Mouse (Mus musculus): ENCODE measurements at regions not wholly inside any gene's neighbourhood (a gene's known extent, or its start where the extent isn't known, plus 50 kb on each side); places are given as distances from the start of the nearest gene placed in this dataset.

- 73% methylated on average over 10 of the region's 10 CpGs for WGBS
- Histone ChIP-seq H3K4me1 (no peaks in the 10 kb centered on the region), H3K4me2 (no peak overlapping the region), H3K4me3 (no peak overlapping the region), H3K9ac (no peak overlapping the region), H3K9me3 (no peaks in the 10 kb centered on the region), H3K36me3 (no peaks in the 10 kb centered on the region), H3K27me3 (no peaks in the 10 kb centered on the region), H3K27ac (no peak overlapping the region)
- ATAC-seq (ENCODE audit: borderline replicate concordance, extremely low read depth, low FRiP score, low TSS enrichment) = no peak
Measured at GRCm38 (mm10) chr10:111111020-111111419, 53.5 kb upstream of the Osbpl8 start.

GRCm38 (mm10) chr10:111108658-111109633 is 55.6 kb upstream of the Osbpl8 start:
- Histone ChIP-seq H3K4me2 (peak overlapping the region; percentile 27; the same call in 1 of the 2 replicates), H3K4me3 (0 out of 2 replicates have a peak overlapping the region, but pooled peaks have one; percentile 18), H3K27ac (no peak overlapping the region), H3K9ac (no peak overlapping the region), H3K27me3 (no peaks in the 10 kb centered on the region), H3K4me1 (no peaks in the 10 kb centered on the region), H3K9me3 (no peaks in the 10 kb centered on the region), H3K36me3 (no peaks in the 10 kb centered on the region)
- ATAC-seq (ENCODE audit: borderline replicate concordance, extremely low read depth, low FRiP score, low TSS enrichment) = no peak
- 41% methylated on average over 24 of the region's 24 CpGs for WGBS

GRCm38 (mm10) chr10:111107852-111108251 is 56.7 kb upstream of the Osbpl8 start:
- Histone ChIP-seq H3K4me1 (no peaks in the 10 kb centered on the region), H3K4me3 (no peak overlapping the region), H3K9me3 (no peaks in the 10 kb centered on the region), H3K27ac (no peak overlapping the region), H3K9ac (no peak overlapping the region), H3K36me3 (no peaks in the 10 kb centered on the region), H3K27me3 (no peaks in the 10 kb centered on the region), H3K4me2 (no peak overlapping the region)
- no peak for ATAC-seq (ENCODE audit: borderline replicate concordance, extremely low read depth, low FRiP score, low TSS enrichment)
- 78% methylated on average over 5 of the region's 5 CpGs for WGBS

GRCm38 (mm10) chr10:111107387-111107786 is 57.2 kb upstream of the Osbpl8 start:
- Histone ChIP-seq H3K9me3 (no peaks in the 10 kb centered on the region), H3K4me3 (no peak overlapping the region), H3K4me1 (no peaks in the 10 kb centered on the region), H3K4me2 (no peak overlapping the region), H3K9ac (no peak overlapping the region), H3K27me3 (no peaks in the 10 kb centered on the region), H3K27ac (no peak overlapping the region), H3K36me3 (no peaks in the 10 kb centered on the region)
- no peak for ATAC-seq (ENCODE audit: borderline replicate concordance, extremely low read depth, low FRiP score, low TSS enrichment)
- WGBS = 58% methylated on average over 7 of the region's 7 CpGs

GRCm38 (mm10) chr10:111106411-111106810 is 58.1 kb upstream of the Osbpl8 start:
- Histone ChIP-seq H3K27ac (no peak overlapping the region), H3K27me3 (no peaks in the 10 kb centered on the region), H3K4me3 (no peak overlapping the region), H3K36me3 (no peaks in the 10 kb centered on the region), H3K9ac (no peak overlapping the region), H3K4me1 (no peaks in the 10 kb centered on the region), H3K9me3 (no peaks in the 10 kb centered on the region), H3K4me2 (no peak overlapping the region)
- WGBS = 85% methylated on average over 5 of the region's 5 CpGs
- no peak for ATAC-seq (ENCODE audit: borderline replicate concordance, extremely low read depth, low FRiP score, low TSS enrichment)

GRCm38 (mm10) chr10:111105662-111106061 is 58.9 kb upstream of the Osbpl8 start:
- H3K9me3 ChIP-seq = no peaks in the 10 kb centered on the region
- 88% methylated on average over 5 of the region's 5 CpGs for WGBS
- ATAC-seq (ENCODE audit: borderline replicate concordance, extremely low read depth, low FRiP score, low TSS enrichment) = no peak
- no peak overlapping the region for H3K27ac ChIP-seq
- no peak overlapping the region for H3K4me2 ChIP-seq
- no peak overlapping the region for H3K4me3 ChIP-seq
- H3K4me1 ChIP-seq = no peaks in the 10 kb centered on the region
- no peaks in the 10 kb centered on the region for H3K36me3 ChIP-seq
- H3K9ac ChIP-seq = no peak overlapping the region
- no peaks in the 10 kb centered on the region for H3K27me3 ChIP-seq

GRCm38 (mm10) chr10:111103512-111103911 is 61.0 kb upstream of the Osbpl8 start:
- H3K9me3 ChIP-seq = no peaks in the 10 kb centered on the region
- peaks cover 5% of the 10 kb centered on the region; the same call in 1 of the 2 replicates for H3K4me1 ChIP-seq
- no peak overlapping the region for H3K27ac ChIP-seq
- H3K36me3 ChIP-seq = no peaks in the 10 kb centered on the region
- no peak overlapping the region for H3K9ac ChIP-seq
- H3K4me2 ChIP-seq = no peak overlapping the region
- ATAC-seq (ENCODE audit: borderline replicate concordance, extremely low read depth, low FRiP score, low TSS enrichment) = no peak
- WGBS = 67% methylated on average over 5 of the region's 5 CpGs
- H3K4me3 ChIP-seq = no peak overlapping the region
- H3K27me3 ChIP-seq = no peaks in the 10 kb centered on the region

GRCm38 (mm10) chr10:111103086-111103485 is 61.5 kb upstream of the Osbpl8 start:
- no peak overlapping the region for H3K27ac ChIP-seq
- H3K36me3 ChIP-seq = no peaks in the 10 kb centered on the region
- ATAC-seq (ENCODE audit: borderline replicate concordance, extremely low read depth, low FRiP score, low TSS enrichment) = no peak
- peaks cover 5% of the 10 kb centered on the region; the same call in 1 of the 2 replicates for H3K4me1 ChIP-seq
- no peak overlapping the region for H3K9ac ChIP-seq
- peak overlapping the region; percentile 35 for H3K4me2 ChIP-seq
- no peaks in the 10 kb centered on the region for H3K9me3 ChIP-seq
- no peaks in the 10 kb centered on the region for H3K27me3 ChIP-seq
- no peak overlapping the region for H3K4me3 ChIP-seq
- 75% methylated on average over 14 of the region's 14 CpGs for WGBS

- Histone ChIP-seq H3K9ac (no peak overlapping the region), H3K27ac (no peak overlapping the region; the same call in 1 of the 2 replicates), H3K27me3 (no peaks in the 10 kb centered on the region), H3K9me3 (no peaks in the 10 kb centered on the region), H3K4me1 (peaks cover 5% of the 10 kb centered on the region; the same call in 1 of the 2 replicates), H3K4me2 (0 out of 2 replicates have a peak overlapping the region, but pooled peaks have one; percentile 11), H3K4me3 (no peak overlapping the region), H3K36me3 (no peaks in the 10 kb centered on the region)
- 66% methylated on average over 18 of the region's 18 CpGs for WGBS
- no peak for ATAC-seq (ENCODE audit: borderline replicate concordance, extremely low read depth, low FRiP score, low TSS enrichment)
Measured at GRCm38 (mm10) chr10:111101901-111102761, 62.4 kb upstream of the Osbpl8 start.

GRCm38 (mm10) chr10:111099812-111100464 is 64.6 kb upstream of the Osbpl8 start:
- Histone ChIP-seq H3K4me2 (no peak overlapping the region), H3K9me3 (no peaks in the 10 kb centered on the region), H3K9ac (no peak overlapping the region), H3K4me3 (no peak overlapping the region), H3K27ac (no peak overlapping the region), H3K4me1 (peaks cover 5% of the 10 kb centered on the region; the same call in 1 of the 2 replicates), H3K27me3 (no peaks in the 10 kb centered on the region), H3K36me3 (no peaks in the 10 kb centered on the region)
- WGBS = 37% methylated on average over 7 of the region's 7 CpGs
- ATAC-seq (ENCODE audit: borderline replicate concordance, extremely low read depth, low FRiP score, low TSS enrichment) = peak; percentile 58; the same call in 1 of the 2 replicates

GRCm38 (mm10) chr10:111099059-111099811 is 65.3 kb upstream of the Osbpl8 start:
- 77% methylated on average over 5 of the region's 5 CpGs for WGBS
- H3K4me3 ChIP-seq = no peak overlapping the region
- no peak overlapping the region for H3K9ac ChIP-seq
- no peak overlapping the region for H3K27ac ChIP-seq
- H3K9me3 ChIP-seq = no peaks in the 10 kb centered on the region
- ATAC-seq (ENCODE audit: borderline replicate concordance, extremely low read depth, low FRiP score, low TSS enrichment) = no peak
- H3K27me3 ChIP-seq = no peaks in the 10 kb centered on the region
- peaks cover 5% of the 10 kb centered on the region; the same call in 1 of the 2 replicates for H3K4me1 ChIP-seq
- H3K36me3 ChIP-seq = no peaks in the 10 kb centered on the region
- no peak overlapping the region for H3K4me2 ChIP-seq

Measured in lung, embryonic 15.5 days (tissue).